Comparison of ENCODE assay signal across 33 mouse cellular contexts in the genomic region with DNA sequence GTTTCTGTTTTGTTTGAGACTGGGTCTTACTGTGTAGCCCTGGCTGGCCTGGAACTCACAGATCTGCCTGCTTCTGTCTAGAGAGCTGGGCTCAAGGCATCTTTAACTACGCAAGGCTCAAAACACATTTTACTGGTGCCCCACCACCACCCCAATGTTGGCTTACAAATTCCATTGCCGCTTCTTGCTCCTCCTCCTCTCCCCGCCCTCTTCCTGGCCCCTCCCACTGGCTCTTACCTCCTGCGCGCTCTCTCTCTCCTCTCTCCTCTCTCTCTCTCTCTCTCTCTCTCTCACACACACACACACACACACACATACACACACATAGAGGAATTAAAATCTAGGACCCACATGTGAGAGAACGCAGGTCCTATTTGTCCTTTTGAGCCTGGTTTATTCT. TPM values are rescaled to one million over a fixed set of nuclear protein-coding genes. Genes with fewer than 3 reads are reported as not detected.
DNase-seq lines count a peak whose midpoint lies in the region; ATAC-seq lines count a peak whose summit lies in the region.
"Had no signal": no experiment of that assay in that cellular context is flagged by ENCODE, and none has a peak within 500 bp of the region (broad histone marks: within the 10 kb centered on the region; RNA-seq: fewer than 3 reads in every experiment).

No protein-coding gene starts in this region.

- peaks cover 10% of the 10 kb centered on the region; the same call in 1 of the 2 replicates for H3K4me1 ChIP-seq in hindbrain, embryonic 13.5 days (replicated peaks)

- 83% methylated on average over 6 of the region's 6 CpGs for WGBS in hindbrain, embryonic 13.5 days

- H3K9ac ChIP-seq in hindbrain, embryonic 13.5 days, result no peak overlapping the region
- H3K9ac ChIP-seq: embryonic facial prominence, embryonic 13.5 days; forebrain, embryonic 13.5 days; heart, embryonic 13.5 days; hindbrain, embryonic 15.5 days; intestine, embryonic 15.5 days had no signal

- ATAC-seq in hindbrain, embryonic 13.5 days (ENCODE audit: low FRiP score), result no peak
- ATAC-seq: forebrain, embryonic 13.5 days; forebrain, embryonic 16.5 days; intestine, embryonic 15.5 days had no signal

- H3K36me3 ChIP-seq in hindbrain, embryonic 13.5 days, result no peaks in the 10 kb centered on the region
- H3K36me3 ChIP-seq: embryonic facial prominence, embryonic 10.5 days; embryonic facial prominence, embryonic 13.5 days; forebrain, embryonic 10.5 days; heart, embryonic 10.5 days; heart, embryonic 13.5 days; hindbrain, embryonic 15.5 days; intestine, embryonic 15.5 days had no signal

- H3K4me2 ChIP-seq in hindbrain, embryonic 13.5 days, result no peak overlapping the region
- H3K4me2 ChIP-seq: embryonic facial prominence, embryonic 13.5 days; forebrain, embryonic 13.5 days; heart, embryonic 13.5 days; hindbrain, embryonic 15.5 days; intestine, embryonic 15.5 days had no signal

- H3K27me3 ChIP-seq in hindbrain, embryonic 13.5 days, result no peaks in the 10 kb centered on the region
- H3K27me3 ChIP-seq: embryonic facial prominence, embryonic 13.5 days; forebrain, embryonic 13.5 days; heart, embryonic 13.5 days; hindbrain, embryonic 15.5 days; intestine, embryonic 15.5 days had no signal

- no peaks in the 10 kb centered on the region for H3K9me3 ChIP-seq in hindbrain, embryonic 13.5 days
- H3K9me3 ChIP-seq: forebrain, embryonic 13.5 days; hindbrain, embryonic 15.5 days; intestine, embryonic 15.5 days had no signal

- no peak overlapping the region for H3K27ac ChIP-seq in hindbrain, embryonic 13.5 days
- H3K27ac ChIP-seq: embryonic facial prominence, embryonic 10.5 days; embryonic facial prominence, embryonic 13.5 days; forebrain, embryonic 10.5 days; forebrain, embryonic 13.5 days; heart, adult 2 months; heart, embryonic 10.5 days; heart, embryonic 13.5 days; hindbrain, embryonic 15.5 days; intestine, embryonic 15.5 days had no signal

- H3K4me3 ChIP-seq in hindbrain, embryonic 13.5 days, result no peak overlapping the region
- H3K4me3 ChIP-seq: embryonic facial prominence, embryonic 10.5 days; embryonic facial prominence, embryonic 13.5 days; erythroblast, embryonic 14.5 days; forebrain, embryonic 10.5 days; forebrain, embryonic 13.5 days; heart, adult 2 months; heart, embryonic 10.5 days; heart, embryonic 13.5 days; hindbrain, embryonic 15.5 days; intestine, embryonic 15.5 days had no signal

- peak; percentile 26 for DNase-seq in thymus, postnatal 14 days
- DNase-seq in thymus, postnatal 4 days, result no peak
- DNase-seq in R1 (ENCODE audit: low read depth, low spot score), result peak; percentile 67
- DNase-seq in naive thymus-derived CD4-positive, alpha-beta T cell, adult 2 months (ENCODE audit: low read depth), result peak; percentile 57
- DNase-seq in lung, postnatal 14 days, result no peak
- DNase-seq: adrenal gland, adult 8-10 months; adrenal gland, postnatal 25 days; cerebellum, adult 11-12 months; cerebellum, adult 8-10 months; cerebellum, postnatal 36 days; embryo, embryonic 11 days; gastrocnemius, postnatal 10 days; gastrocnemius, postnatal 36 days; heart, adult 2 months; heart, postnatal 14 days; heart, postnatal 4 days; kidney, adult 11 months had no signal

RNA-seq across cellular contexts. Expression of a gene that starts 18.9 kb away (rescaled TPM):
- not detected in 2 replicates for polyA plus RNA-seq in hindbrain, embryonic 13.5 days (2015; fragmentation: Nextera tagmentation; extraction: Ambion mirVana)
- polyA plus RNA-seq: brain, embryonic 14.5 days; C2C12; cortical plate, adult 2 months; embryonic facial prominence, embryonic 10.5 days; embryonic facial prominence, embryonic 13.5 days; erythroblast, embryonic 14.5 days; forebrain, embryonic 10.5 days; forebrain, embryonic 13.5 days; forebrain, embryonic 16.5 days; heart, adult 2 months; heart, embryonic 10.5 days; heart, embryonic 13.5 days; heart, embryonic 16.5 days; hindbrain, embryonic 11.5 days; hindbrain, embryonic 15.5 days; intestine, embryonic 15.5 days had no signal

RNA-seq across cellular contexts. Expression of a gene that starts 19.1 kb away (rescaled TPM):
- polyA plus RNA-seq in hindbrain, embryonic 13.5 days (2015; fragmentation: Nextera tagmentation; extraction: Ambion mirVana), result 22.1 and 22.8 TPM in 2 replicates

RNA-seq across cellular contexts. Expression of a gene that starts 21.7 kb away (rescaled TPM):
- polyA plus RNA-seq in hindbrain, embryonic 13.5 days (2015; fragmentation: Nextera tagmentation; extraction: Ambion mirVana), result 1.6 and 1.8 TPM in 2 replicates
- polyA plus RNA-seq: C2C12; erythroblast, embryonic 14.5 days; heart, adult 2 months had no signal

RNA-seq across cellular contexts. Expression of a gene that starts 40.0 kb away (rescaled TPM):
- 12.7 and 13.8 TPM in 2 replicates for polyA plus RNA-seq in hindbrain, embryonic 13.5 days (2015; fragmentation: Nextera tagmentation; extraction: Ambion mirVana)

Comparison
In these comparisons a context has a peak if more than half of its experiments do, and no peak if none do; other contexts are left out.
1. DNase-seq: peak in thymus, postnatal 14 days (single experiment), R1 (single experiment) and naive thymus-derived CD4-positive, alpha-beta T cell, adult 2 months (single experiment); none in thymus, postnatal 4 days (single experiment) and lung, postnatal 14 days (single experiment).